Mouse (Mus musculus): ENCODE data around the gene Fam13a. TPM values are rescaled to one million over a fixed set of nuclear protein-coding genes. Genes with fewer than 3 reads are reported as not detected.

Fam13a gene
- polyA plus RNA-seq, 1 experiment from 2014 or later: 5.7 TPM

DNA sequence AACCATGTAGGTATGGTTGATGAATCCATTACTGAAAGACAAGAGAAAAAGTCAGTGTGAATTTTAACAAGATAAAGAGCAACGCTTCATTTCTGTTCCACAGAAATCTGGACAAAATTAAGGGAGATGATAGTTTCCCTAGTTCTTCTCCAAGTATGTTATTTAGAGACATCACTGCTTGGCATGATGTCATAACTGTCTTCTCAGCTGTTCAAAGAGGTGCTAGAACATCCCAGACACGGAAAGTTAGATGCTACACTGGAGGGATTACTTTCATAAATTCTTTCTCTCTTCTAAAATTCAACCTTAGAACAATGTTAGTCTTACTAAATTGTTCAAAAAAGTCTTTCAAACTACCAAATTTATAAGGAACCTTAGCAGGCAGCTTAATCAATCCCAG is 63.8 kb downstream of the Fam13a start:
- H3K36me3 ChIP-seq: no peaks in the 10 kb centered on the region
- H3K27me3 ChIP-seq: no peaks in the 10 kb centered on the region
- no peak overlapping the region for H3K4me3 ChIP-seq
- no peak overlapping the region for H3K4me2 ChIP-seq (replicated peaks)
- H3K27ac ChIP-seq: no peak overlapping the region
- no peak for ATAC-seq (ENCODE audit: insufficient number of reproducible peaks, insufficient read depth, low FRiP score, low TSS enrichment)
- H3K4me1 ChIP-seq: peaks cover 4% of the 10 kb centered on the region; the same call in 1 of the 2 replicates
- H3K9me3 ChIP-seq: no peaks in the 10 kb centered on the region
- WGBS: 81% methylated on average over 2 of the region's 2 CpGs
- no peak overlapping the region for H3K9ac ChIP-seq

DNA sequence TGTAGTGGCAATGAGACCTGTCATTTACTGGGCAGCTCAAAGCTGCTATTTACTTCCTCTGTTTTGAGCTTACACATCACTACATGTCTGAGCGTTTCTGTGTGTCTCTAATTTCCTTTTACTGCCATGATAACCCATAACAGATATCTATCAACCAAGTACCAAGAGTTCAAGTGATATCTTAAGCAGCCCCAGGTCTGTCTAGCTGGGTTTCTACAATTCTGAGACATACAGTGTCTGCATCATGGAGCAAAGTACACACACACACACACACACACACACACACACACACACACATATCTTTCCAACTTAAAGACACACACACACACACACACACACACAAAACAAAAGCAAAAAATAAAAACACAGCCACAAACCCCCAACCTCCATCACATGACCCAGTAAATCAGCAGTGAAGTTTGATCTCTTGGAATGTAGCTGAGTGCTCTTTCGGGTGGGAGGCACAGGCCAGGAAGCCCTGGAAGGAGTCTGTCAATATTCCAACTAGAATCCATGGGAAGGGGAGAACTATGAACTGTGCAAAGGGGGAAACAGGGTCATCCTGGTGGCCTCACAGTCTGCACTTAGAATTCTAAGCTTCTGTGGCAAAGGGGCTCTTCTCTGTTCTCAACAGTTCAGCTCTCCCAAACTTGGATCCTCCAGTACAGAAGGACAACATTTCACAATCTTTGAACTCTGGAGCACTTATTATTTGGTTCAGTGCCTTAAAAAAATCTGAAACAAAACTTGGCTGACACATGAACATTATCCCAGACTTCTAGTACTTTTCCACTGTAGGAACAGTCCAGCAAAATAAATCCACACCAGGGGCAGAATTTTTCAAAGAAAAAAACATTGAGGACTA is 73.0 kb downstream of the Fam13a start:
- H3K9me3 ChIP-seq: no peaks in the 10 kb centered on the region
- no peak overlapping the region for H3K9ac ChIP-seq
- no peak overlapping the region for H3K4me3 ChIP-seq
- 34% methylated on average over 2 of the region's 2 CpGs for WGBS
- ATAC-seq (ENCODE audit: insufficient number of reproducible peaks, insufficient read depth, low FRiP score, low TSS enrichment): no peak
- no peaks in the 10 kb centered on the region for H3K4me1 ChIP-seq
- no peaks in the 10 kb centered on the region for H3K36me3 ChIP-seq
- no peaks in the 10 kb centered on the region for H3K27me3 ChIP-seq
- H3K27ac ChIP-seq: no peak overlapping the region
- H3K4me2 ChIP-seq (replicated peaks): no peak overlapping the region

DNA sequence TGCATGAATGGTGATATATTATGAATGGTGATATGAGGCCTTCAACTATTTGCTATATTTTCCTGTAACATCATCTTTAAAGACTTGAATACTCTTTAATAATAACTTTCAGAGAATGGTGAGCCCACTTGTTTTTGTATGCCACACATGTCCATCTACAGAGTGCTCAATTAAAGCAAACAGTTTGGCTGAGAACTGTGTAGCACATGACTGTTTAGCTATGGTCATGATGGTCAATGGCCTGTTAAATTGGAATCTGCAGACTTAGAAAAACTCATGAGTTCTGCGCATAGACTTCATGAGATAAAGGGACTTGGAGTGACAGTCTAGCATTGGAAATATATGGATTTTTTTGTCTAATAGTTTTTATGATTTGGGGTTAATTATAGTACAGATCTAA is 73.9 kb downstream of the Fam13a start:
- Histone ChIP-seq H3K4me1 (no peaks in the 10 kb centered on the region), H3K4me2 (replicated peaks) (no peak overlapping the region), H3K9me3 (no peaks in the 10 kb centered on the region), H3K27ac (no peak overlapping the region), H3K36me3 (no peaks in the 10 kb centered on the region), H3K9ac (no peak overlapping the region), H3K4me3 (no peak overlapping the region), H3K27me3 (no peaks in the 10 kb centered on the region)
- 96% methylated on average over 1 of the region's 1 CpGs for whole genome bisulfite sequencing
- no peak for ATAC-seq (ENCODE audit: insufficient number of reproducible peaks, insufficient read depth, low FRiP score, low TSS enrichment)

DNA sequence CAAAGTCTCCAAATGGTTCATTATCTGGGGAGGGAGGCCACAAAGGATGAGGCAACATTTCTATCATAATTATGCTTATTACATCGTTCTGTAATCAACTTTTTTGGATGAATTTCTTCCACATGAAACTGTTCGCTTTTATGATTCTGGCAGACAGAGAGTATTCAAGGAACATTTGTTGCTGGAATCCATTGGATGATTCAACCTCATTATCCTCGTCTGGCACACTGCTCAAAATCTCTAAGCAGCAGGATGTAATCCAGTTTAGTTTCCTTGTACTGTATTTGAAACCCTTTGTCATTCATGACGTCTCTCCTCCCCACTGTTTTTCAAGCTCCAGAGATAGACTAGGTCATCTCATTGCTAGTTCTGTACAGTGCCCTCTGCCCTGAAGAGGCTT is 77.5 kb downstream of the Fam13a start:
- no peak overlapping the region for H3K27ac ChIP-seq
- no peaks in the 10 kb centered on the region for H3K27me3 ChIP-seq
- H3K4me1 ChIP-seq: no peaks in the 10 kb centered on the region
- no peak overlapping the region for H3K4me2 ChIP-seq (replicated peaks)
- no peak overlapping the region for H3K9ac ChIP-seq
- ATAC-seq (ENCODE audit: insufficient number of reproducible peaks, insufficient read depth, low FRiP score, low TSS enrichment): no peak
- H3K36me3 ChIP-seq: no peaks in the 10 kb centered on the region
- WGBS: 77% methylated on average over 4 of the region's 4 CpGs
- H3K9me3 ChIP-seq: no peaks in the 10 kb centered on the region
- no peak overlapping the region for H3K4me3 ChIP-seq

DNA sequence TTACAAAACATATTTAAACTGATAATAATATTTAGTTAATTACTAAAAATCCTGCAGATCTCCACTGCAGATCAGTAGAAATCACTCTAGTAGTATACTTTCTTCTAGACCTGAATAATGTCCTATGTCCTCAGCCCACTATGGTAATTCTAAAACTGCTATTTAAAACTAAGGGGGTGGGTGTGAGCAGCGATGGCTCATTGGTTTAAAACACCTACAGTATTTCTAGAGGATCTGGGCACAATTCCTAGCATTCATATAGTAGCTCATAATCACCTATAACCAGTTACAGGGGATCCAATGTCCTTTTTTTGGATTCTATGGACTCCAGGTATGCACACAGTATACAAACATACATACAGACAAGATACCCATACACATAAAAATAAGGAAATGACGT is 78.1 kb downstream of the Fam13a start:
- Histone ChIP-seq H3K27ac (no peak overlapping the region), H3K36me3 (no peaks in the 10 kb centered on the region), H3K4me3 (no peak overlapping the region), H3K4me2 (replicated peaks) (no peak overlapping the region), H3K4me1 (no peaks in the 10 kb centered on the region), H3K9me3 (no peaks in the 10 kb centered on the region), H3K27me3 (no peaks in the 10 kb centered on the region), H3K9ac (no peak overlapping the region)
- WGBS: 72% methylated on average over 2 of the region's 2 CpGs
- no peak for ATAC-seq (ENCODE audit: insufficient number of reproducible peaks, insufficient read depth, low FRiP score, low TSS enrichment)

DNA sequence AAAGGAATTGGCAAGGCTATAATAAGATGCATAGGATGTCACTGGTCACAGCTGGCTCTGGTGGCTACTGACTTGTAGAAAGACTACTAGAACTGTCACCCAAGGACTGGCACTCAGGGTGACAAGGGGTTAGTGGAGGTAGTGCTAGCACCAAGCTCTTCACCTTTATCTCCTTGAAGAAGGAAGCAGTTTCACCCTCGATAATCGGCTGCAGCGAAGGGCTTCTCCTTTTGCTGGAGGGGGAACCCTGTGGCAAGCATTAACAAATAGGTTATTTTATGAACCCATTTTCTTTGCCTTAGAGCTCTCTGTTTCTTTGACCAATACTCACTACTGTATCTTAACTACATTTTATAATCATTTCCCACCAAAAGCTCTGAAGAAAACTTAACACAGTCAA is 80.4 kb downstream of the Fam13a start:
- H3K4me3 ChIP-seq: no peak overlapping the region
- no peaks in the 10 kb centered on the region for H3K36me3 ChIP-seq
- H3K9me3 ChIP-seq: no peaks in the 10 kb centered on the region
- WGBS: 85% methylated on average over 3 of the region's 3 CpGs
- no peak overlapping the region for H3K4me2 ChIP-seq (replicated peaks)
- no peak overlapping the region for H3K9ac ChIP-seq
- H3K27me3 ChIP-seq: no peaks in the 10 kb centered on the region
- no peaks in the 10 kb centered on the region for H3K4me1 ChIP-seq
- no peak overlapping the region for H3K27ac ChIP-seq
- ATAC-seq (ENCODE audit: insufficient number of reproducible peaks, insufficient read depth, low FRiP score, low TSS enrichment): no peak

DNA sequence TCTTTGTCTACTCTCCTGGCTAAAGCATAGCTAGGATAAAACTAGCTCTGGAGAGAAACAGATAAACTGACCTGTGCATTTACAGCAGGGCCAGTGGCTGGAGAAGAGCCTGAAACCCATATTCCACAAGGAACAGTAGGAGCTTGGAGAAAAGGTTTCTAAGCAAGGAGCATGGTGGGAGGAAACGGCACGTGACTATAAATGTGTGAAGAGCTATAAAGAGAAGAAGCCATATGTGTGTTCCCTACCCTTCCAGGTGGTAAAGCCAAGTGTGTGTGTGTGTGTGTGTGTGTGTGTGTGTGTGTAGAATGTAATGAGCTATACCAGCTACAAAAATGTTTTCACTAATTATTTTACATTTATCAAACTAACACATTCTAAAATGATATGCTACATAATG is 82.1 kb downstream of the Fam13a start:
- Histone ChIP-seq H3K4me2 (replicated peaks) (no peak overlapping the region), H3K27ac (no peak overlapping the region), H3K4me1 (no peaks in the 10 kb centered on the region), H3K36me3 (no peaks in the 10 kb centered on the region), H3K9ac (no peak overlapping the region), H3K4me3 (no peak overlapping the region), H3K9me3 (no peaks in the 10 kb centered on the region), H3K27me3 (no peaks in the 10 kb centered on the region)
- WGBS: 86% methylated on average over 2 of the region's 2 CpGs
- ATAC-seq (ENCODE audit: insufficient number of reproducible peaks, insufficient read depth, low FRiP score, low TSS enrichment): no peak

DNA sequence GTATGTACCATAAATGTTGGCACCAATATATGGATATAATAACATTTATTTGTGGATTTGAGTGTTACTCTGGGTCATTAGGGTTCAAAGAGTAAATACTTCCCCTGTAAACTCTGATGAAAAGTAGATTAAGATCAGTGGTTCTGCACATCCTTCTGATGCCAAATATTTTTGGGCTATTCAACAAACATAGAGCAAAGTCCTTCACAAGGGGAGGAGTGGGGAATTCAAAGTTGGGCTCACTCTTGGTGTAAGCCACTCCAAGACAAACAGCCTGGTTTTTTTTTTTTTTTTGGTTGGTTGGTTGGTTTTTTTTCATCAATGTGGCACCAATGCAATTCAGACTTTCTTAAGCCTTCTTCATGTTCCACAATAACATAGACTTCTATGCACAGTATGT is 86.6 kb downstream of the Fam13a start:
- Histone ChIP-seq H3K4me1 (peaks cover 5% of the 10 kb centered on the region; the same call in 1 of the 2 replicates), H3K36me3 (no peaks in the 10 kb centered on the region)
- no peak for ATAC-seq (ENCODE audit: insufficient number of reproducible peaks, insufficient read depth, low FRiP score, low TSS enrichment)

DNA sequence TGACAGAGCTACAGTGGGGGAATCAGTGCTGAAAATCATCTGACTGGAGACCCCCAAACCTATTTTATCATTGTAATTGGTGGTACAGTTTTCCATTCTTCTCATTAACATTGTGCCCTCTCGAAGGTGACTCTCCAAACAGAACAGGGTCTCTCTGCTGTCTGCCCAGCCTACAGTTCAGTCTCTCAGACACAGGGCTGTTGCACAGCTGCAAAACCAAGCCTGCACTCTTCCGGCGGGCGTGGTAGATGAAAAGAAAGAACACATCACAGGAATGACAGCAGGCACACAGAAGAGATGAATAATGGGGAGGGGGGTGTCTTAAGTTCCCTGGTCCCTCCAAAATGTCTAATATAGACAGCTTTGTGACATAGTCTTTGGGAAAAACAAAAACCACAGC is 90.2 kb downstream of the Fam13a start:
- no peaks in the 10 kb centered on the region for H3K36me3 ChIP-seq
- no peak overlapping the region for H3K9ac ChIP-seq
- peaks cover 5% of the 10 kb centered on the region; the same call in 1 of the 2 replicates for H3K4me1 ChIP-seq
- no peak overlapping the region for H3K27ac ChIP-seq
- H3K27me3 ChIP-seq: no peaks in the 10 kb centered on the region
- H3K4me3 ChIP-seq: no peak overlapping the region
- H3K9me3 ChIP-seq: no peaks in the 10 kb centered on the region
- no peak overlapping the region for H3K4me2 ChIP-seq (replicated peaks)
- 71% methylated on average over 4 of the region's 4 CpGs for WGBS
- ATAC-seq (ENCODE audit: insufficient number of reproducible peaks, insufficient read depth, low FRiP score, low TSS enrichment): no peak

More for the DNA sequence above, 86.6 kb downstream of the Fam13a start:
- H3K27ac ChIP-seq: no peak overlapping the region
- no peak overlapping the region for H3K4me2 ChIP-seq (replicated peaks)
- H3K27me3 ChIP-seq: no peaks in the 10 kb centered on the region
- H3K9me3 ChIP-seq: no peaks in the 10 kb centered on the region
- no peak overlapping the region for H3K9ac ChIP-seq
- H3K4me3 ChIP-seq: no peak overlapping the region

DNA sequence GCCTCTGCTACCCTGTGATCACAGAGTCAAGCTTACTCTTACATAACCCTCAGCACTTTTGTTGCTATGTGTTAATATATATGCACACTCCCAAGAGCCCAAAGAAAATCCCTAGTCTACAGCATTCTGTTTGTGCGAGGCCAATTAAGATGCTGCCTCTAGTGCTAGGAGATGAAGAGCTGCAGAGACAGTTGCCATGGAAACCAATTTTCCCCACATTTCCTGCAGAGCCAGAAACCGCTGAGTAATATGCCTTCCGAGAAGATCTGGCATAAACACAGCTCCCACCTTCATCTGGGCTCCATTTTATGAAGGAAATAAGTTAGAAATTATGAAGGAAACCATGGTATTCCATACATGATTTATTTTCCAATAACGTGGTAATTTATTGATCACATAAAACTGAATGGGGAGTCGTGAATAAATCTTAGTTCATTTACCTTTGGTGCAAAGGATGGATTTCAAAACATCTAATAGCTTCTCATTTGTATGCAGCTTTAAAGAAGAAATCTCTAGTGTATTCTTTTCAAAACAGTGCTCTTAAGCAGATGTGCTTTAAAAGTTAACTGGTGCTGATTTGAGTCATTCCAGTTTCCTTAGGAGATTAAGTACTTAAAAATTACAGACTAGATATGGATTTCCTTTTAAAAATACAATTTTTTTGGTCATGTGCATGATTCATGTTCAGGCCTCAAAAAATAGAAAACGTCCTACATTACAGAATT is 91.0 kb downstream of the Fam13a start:
- Histone ChIP-seq H3K9me3 (no peaks in the 10 kb centered on the region), H3K36me3 (no peaks in the 10 kb centered on the region), H3K27me3 (no peaks in the 10 kb centered on the region), H3K27ac (no peak overlapping the region), H3K4me1 (peaks cover 5% of the 10 kb centered on the region; the same call in 1 of the 2 replicates), H3K4me2 (replicated peaks) (no peak overlapping the region), H3K9ac (no peak overlapping the region), H3K4me3 (no peak overlapping the region)
- ATAC-seq (ENCODE audit: insufficient number of reproducible peaks, insufficient read depth, low FRiP score, low TSS enrichment): peak; percentile 84; the same call in 1 of the 2 replicates
- WGBS: 45% methylated on average over 6 of the region's 6 CpGs

DNA sequence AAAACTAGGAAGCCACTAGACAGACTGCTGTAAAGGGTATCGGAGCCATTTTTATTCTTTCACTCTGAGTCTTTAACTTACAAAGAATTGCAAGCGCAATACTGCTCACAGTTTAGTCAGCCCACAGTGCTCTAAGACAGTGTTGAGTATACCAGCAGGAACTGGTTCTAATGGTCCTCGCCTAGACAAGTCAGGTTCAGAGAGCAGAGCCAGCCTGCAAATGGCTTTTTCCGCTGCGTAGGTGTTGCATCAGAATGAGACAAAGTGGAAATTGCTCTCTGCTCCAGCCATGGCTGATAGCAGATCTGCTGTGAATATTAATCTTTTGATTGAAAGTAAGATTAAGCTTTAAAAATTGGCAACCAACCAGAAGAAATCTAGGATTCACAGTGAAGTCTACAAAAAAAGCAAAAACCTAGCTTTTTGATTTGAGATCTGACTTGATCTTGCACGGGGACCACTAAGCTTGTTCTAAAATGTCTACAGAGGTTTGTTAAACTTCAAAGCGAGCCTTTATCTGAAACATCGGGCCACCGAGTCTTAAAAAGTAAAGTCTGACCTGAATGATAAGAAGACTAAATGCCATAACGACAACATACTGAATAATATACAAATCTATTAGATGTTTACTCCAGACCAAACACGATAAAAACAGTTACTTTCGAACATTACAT is 91.7 kb downstream of the Fam13a start:
- Histone ChIP-seq H3K4me2 (replicated peaks) (no peak overlapping the region), H3K9me3 (no peaks in the 10 kb centered on the region), H3K36me3 (no peaks in the 10 kb centered on the region), H3K4me1 (peaks cover 5% of the 10 kb centered on the region; the same call in 1 of the 2 replicates), H3K27ac (no peak overlapping the region), H3K27me3 (no peaks in the 10 kb centered on the region), H3K9ac (no peak overlapping the region), H3K4me3 (no peak overlapping the region)
- 82% methylated on average over 12 of the region's 12 CpGs for WGBS
- ATAC-seq (ENCODE audit: insufficient number of reproducible peaks, insufficient read depth, low FRiP score, low TSS enrichment): 0 out of 2 replicates have a peak, but pooled peaks have one; percentile 58

All from embryonic facial prominence, embryonic 12.5 days (tissue).